Mouse (Mus musculus) CH12.LX (cell line): ENCODE data around the gene Gmfg. TPM values are rescaled to one million over a fixed set of nuclear protein-coding genes. Genes with fewer than 3 reads are reported as not detected.

Experiments
- DNase-seq: peaks from one replicate; pipeline ENCODE4 v3.0.0-alpha.2; 2013; ENCODE audit errors: extremely low read depth
- H3K27ac ChIP-seq: 2 replicates; pipeline ENCODE4 v1.5.1; 2012; ENCODE audit warnings: low read depth, mild to moderate bottlenecking, control low read depth, moderate library complexity; ENCODE audit not compliant: insufficient read depth
- H3K27me3 ChIP-seq: replicated peaks from 2 replicates; pipeline ENCODE3; 2012; ENCODE audit warnings: inconsistent platforms
- H3K36me3 ChIP-seq, 2 experiments: replicated peaks in 1 of 2; 2 replicates each; pipeline versions ENCODE3 to v1.6.1; 2012; ENCODE audit warnings: inconsistent platforms in 1 of 2, low read length in 1 of 2, mild to moderate bottlenecking in 1 of 2, mixed read lengths in 1 of 2, moderate library complexity in 1 of 2; ENCODE audit not compliant: control insufficient read depth in 1 of 2, insufficient read depth in 1 of 2
- H3K4me1 ChIP-seq, 2 experiments: 2 replicates each; pipeline ENCODE4 v1.6.1; 2012; ENCODE audit warnings: inconsistent platforms in 1 of 2, moderate library complexity in 1 of 2; ENCODE audit not compliant: insufficient read depth in 2 of 2, control insufficient read depth in 1 of 2
- H3K4me2 ChIP-seq: 2 replicates; pipeline ENCODE4 v1.6.1; 2012; ENCODE audit warnings: low read depth, mild to moderate bottlenecking, control low read depth; ENCODE audit not compliant: poor library complexity, insufficient read depth, severe bottlenecking
- H3K4me3 ChIP-seq, 3 experiments: fragments of 150-350 bp in 1 of 3; sonication (generic) in 1 of 3; replicated peaks in 1 of 3; 2 replicates each; pipeline versions ENCODE3 to v1.5.1; 2011 to 2012; ENCODE audit warnings: low read depth in 2 of 3, low read length in 2 of 3, mild to moderate bottlenecking in 2 of 3, moderate library complexity in 2 of 3, control low read depth in 1 of 3, improper control_type of control experiment in 1 of 3, inconsistent platforms in 1 of 3, mixed read lengths in 1 of 3; ENCODE audit not compliant: poor library complexity in 1 of 3
- H3K79me2 ChIP-seq: replicated peaks from 2 replicates; pipeline ENCODE4 v1.6.1; 2012; ENCODE audit warnings: mild to moderate bottlenecking, moderate library complexity; ENCODE audit not compliant: control insufficient read depth, poor library complexity, insufficient read depth, severe bottlenecking; ENCODE audit errors: extremely low read depth
- H3K9ac ChIP-seq: 2 replicates; pipeline ENCODE4 v1.6.1; 2012; ENCODE audit warnings: low read depth, mild to moderate bottlenecking, control low read depth, moderate library complexity; ENCODE audit not compliant: insufficient read depth
- H3K9me3 ChIP-seq: replicated peaks from 2 replicates; pipeline ENCODE3; 2012; ENCODE audit warnings: low read length, inconsistent platforms, mixed read lengths
- BHLHE40 ChIP-seq: IDR thresholded peaks from 2 replicates; pipeline ENCODE4 v1.6.1; 2011; ENCODE audit warnings: mild to moderate bottlenecking, low read depth, low read length, improper control_type of control experiment
- CHD1 ChIP-seq: IDR thresholded peaks from 2 replicates; pipeline ENCODE4 v1.6.1; 2012; ENCODE audit warnings: low read depth, low read length, improper control_type of control experiment, inconsistent platforms
- CTCF ChIP-seq, 2 experiments: IDR thresholded peaks in 1 of 2; conservative IDR thresholded peaks in 1 of 2; 2 replicates each; pipeline ENCODE4 v1.5.1; 2011 to 2012; ENCODE audit warnings: low read depth in 2 of 2, low read length in 2 of 2, improper control_type of control experiment in 1 of 2, inconsistent platforms in 1 of 2, mild to moderate bottlenecking in 1 of 2, moderate library complexity in 1 of 2
- E2F4 ChIP-seq: IDR thresholded peaks from 2 replicates; pipeline ENCODE4 v1.6.1; 2011; ENCODE audit warnings: low read depth, low read length, improper control_type of control experiment; ENCODE audit not compliant: insufficient replicate concordance
- ELF1 ChIP-seq: IDR thresholded peaks from 2 replicates; pipeline ENCODE4 v1.6.1; 2014; ENCODE audit warnings: low read depth, mild to moderate bottlenecking, inconsistent platforms, low read length, improper control_type of control experiment
- EP300 ChIP-seq: IDR thresholded peaks from 2 replicates; pipeline ENCODE4 v1.6.1; 2011; ENCODE audit warnings: low read length, improper control_type of control experiment
- ETS1 ChIP-seq: conservative IDR thresholded peaks from 2 replicates; pipeline ENCODE4 v1.6.1; 2012; ENCODE audit warnings: low read depth, mild to moderate bottlenecking, inconsistent platforms, low read length, improper control_type of control experiment, moderate library complexity
- IRF4 ChIP-seq: IDR thresholded peaks from 2 replicates; pipeline ENCODE4 v1.6.1; 2014; ENCODE audit warnings: low read depth, mild to moderate bottlenecking, inconsistent platforms, low read length, improper control_type of control experiment
- JUN ChIP-seq: IDR thresholded peaks from 2 replicates; pipeline ENCODE4 v1.6.1; 2011; ENCODE audit warnings: low read depth, mild to moderate bottlenecking, low read length, improper control_type of control experiment, moderate library complexity; ENCODE audit not compliant: insufficient read depth
- MAFK ChIP-seq: IDR thresholded peaks from 2 replicates; pipeline ENCODE4 v1.6.1; 2011; ENCODE audit warnings: low read length, improper control_type of control experiment; ENCODE audit not compliant: insufficient replicate concordance
- MAZ ChIP-seq: IDR thresholded peaks from 2 replicates; pipeline ENCODE4 v1.6.1; 2012; ENCODE audit warnings: low read depth, mild to moderate bottlenecking, inconsistent platforms, low read length, improper control_type of control experiment, moderate library complexity
- MEF2A ChIP-seq: IDR thresholded peaks from 2 replicates; pipeline ENCODE4 v1.6.1; 2014; ENCODE audit warnings: low read depth, mild to moderate bottlenecking, inconsistent platforms, low read length, improper control_type of control experiment, borderline replicate concordance
- MXI1 ChIP-seq: IDR thresholded peaks from 2 replicates; pipeline ENCODE4 v1.6.1; 2011; ENCODE audit warnings: mild to moderate bottlenecking, low read depth, low read length, improper control_type of control experiment
- NELFE ChIP-seq: IDR thresholded peaks from 2 replicates; pipeline ENCODE4 v1.6.1; 2011; ENCODE audit warnings: low read depth, low read length, improper control_type of control experiment
- PAX5 ChIP-seq: IDR thresholded peaks from 2 replicates; pipeline ENCODE4 v1.6.1; 2012; ENCODE audit warnings: low read length, inconsistent platforms, mixed read lengths
- POLR2AphosphoS2 ChIP-seq: IDR thresholded peaks from 2 replicates; pipeline ENCODE4 v1.6.1; 2011; ENCODE audit warnings: low read depth, low read length, improper control_type of control experiment
- RCOR1 ChIP-seq: conservative IDR thresholded peaks from 2 replicates; pipeline ENCODE4 v1.6.1; 2012; ENCODE audit warnings: low read depth, mild to moderate bottlenecking, inconsistent platforms, low read length, improper control_type of control experiment
- SIN3A ChIP-seq: IDR thresholded peaks from 2 replicates; pipeline ENCODE4 v1.6.1; 2012; ENCODE audit warnings: low read length, improper control_type of control experiment, inconsistent platforms
- TBP ChIP-seq: conservative IDR thresholded peaks from 2 replicates; pipeline ENCODE4 v1.6.1; 2011; ENCODE audit warnings: low read depth, low read length, improper control_type of control experiment
- TCF12 ChIP-seq: IDR thresholded peaks from 2 replicates; pipeline ENCODE4 v1.6.1; 2014; ENCODE audit warnings: low read depth, mild to moderate bottlenecking, inconsistent platforms, low read length, improper control_type of control experiment
- USF1 ChIP-seq: IDR thresholded peaks from 2 replicates; pipeline ENCODE4 v1.6.1; 2014; ENCODE audit warnings: low read depth, mild to moderate bottlenecking, inconsistent platforms, low read length, improper control_type of control experiment
- ZC3H11A ChIP-seq: IDR thresholded peaks from 2 replicates; pipeline ENCODE4 v1.6.1; 2012; ENCODE audit warnings: low read depth, mild to moderate bottlenecking, inconsistent platforms, low read length, improper control_type of control experiment
- ZMIZ1 ChIP-seq: IDR thresholded peaks from 2 replicates; pipeline ENCODE4 v1.6.1; 2012; ENCODE audit warnings: low read depth, mild to moderate bottlenecking, inconsistent platforms, low read length, improper control_type of control experiment
- ZNF384 ChIP-seq: IDR thresholded peaks from 2 replicates; pipeline ENCODE4 v1.6.1; 2012; ENCODE audit warnings: low read depth, low read length, improper control_type of control experiment, inconsistent platforms
- dilution Hi-C: fragments of 300-500 bp; cut with MboI; formaldehyde crosslinking; loops from 2 replicates; pipeline ENCODE4 v1.14.3; 2020; ENCODE audit warnings: low sequenced_read_pairs; ENCODE audit not compliant: extremely low pct_unique_long_range_greater_than_20kb, extremely low pct_ligation_motif_present
- in situ Hi-C: fragments of 300-500 bp; cut with MboI; formaldehyde crosslinking; loops from 3 replicates; pipeline ENCODE4 v1.14.3; 2019; ENCODE audit warnings: low sequenced_read_pairs, low pct_ligation_motif_present, low pct_unique_long_range_greater_than_20kb, mixed read lengths
- polyA plus RNA-seq: library from polyadenylated mRNA; unstranded; fragments of >175 nt; gene quantifications from 2 replicates; pipeline ENCODE4 v1.2.1, GENCODE M21; 2012; ENCODE audit warnings: low read depth; ENCODE audit not compliant: insufficient read length
- total RNA-seq, 2 experiments: library from RNA; depleted of rRNA; stranded (reverse); fragments of 300-350 nt in 1 of 2; fragments of >200 nt in 1 of 2; gene quantifications; 2 replicates each; pipeline ENCODE4 v1.2.3; 2012 to 2014

The Gmfg gene
- total and polyA plus RNA-seq, 3 experiments: 45.1 to 87.9 (median 52.3) TPM

DNA sequence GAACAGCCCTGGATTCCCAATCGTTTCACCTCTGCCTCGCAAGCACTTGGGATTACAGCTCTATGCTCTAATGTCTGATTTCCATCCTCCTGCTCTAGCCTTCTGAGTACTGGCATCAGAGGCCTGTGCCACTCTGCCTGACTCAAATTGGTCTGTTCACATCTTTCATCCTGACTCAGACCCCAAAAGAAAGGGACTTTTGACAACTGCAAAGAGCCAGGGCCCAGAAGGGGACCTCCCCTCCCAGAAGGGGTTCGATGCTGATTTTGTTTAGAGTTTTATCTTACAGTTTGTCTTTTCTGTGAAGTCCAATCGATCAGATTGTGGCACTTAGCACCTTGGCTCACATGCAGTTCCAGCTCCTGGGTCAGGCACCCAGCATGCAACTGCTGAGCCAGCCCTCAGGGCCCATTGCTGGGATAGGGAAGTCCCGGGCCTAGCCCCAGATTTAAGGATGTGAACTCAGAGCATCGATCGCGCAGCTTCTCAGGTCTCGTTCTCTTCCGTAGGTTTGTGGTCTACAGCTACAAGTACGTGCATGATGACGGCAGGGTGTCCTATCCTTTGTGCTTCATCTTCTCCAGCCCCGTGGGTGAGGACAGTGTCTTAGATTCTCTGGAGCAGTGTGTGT lies 7.2 kb downstream of the Gmfg start:
- peak overlapping the region; percentile 46 for H3K4me2 ChIP-seq
- peaks cover 16 to 66% of the 10 kb centered on the region in 2 experiments for H3K4me1 ChIP-seq
- H3K36me3 ChIP-seq: peaks cover 0 to 16% of the 10 kb centered on the region in 2 experiments
- H3K27ac ChIP-seq: peak overlapping the region; percentile 60
- peak; percentile 79 for DNase-seq
- no peaks in the 10 kb centered on the region for H3K27me3 ChIP-seq
- H3K9ac ChIP-seq: peak overlapping the region; percentile 7; the same call in 1 of the 2 replicates
- no peaks in the 10 kb centered on the region for H3K79me2 ChIP-seq
- TF ChIP-seq USF1 (no peak), RCOR1 (0 out of 2 replicates have a peak, but pooled peaks have one; percentile 16), ETS1 (peak; percentile 19; the same call in 1 of the 2 replicates), MAZ (peak; percentile 73), SIN3A (no peak; the same call in 1 of the 2 replicates), MXI1 (no peak), MEF2A (peak; percentile 27), PAX5 (no peak), ZC3H11A (no peak), POLR2AphosphoS2 (no peak), TCF12 (0 out of 2 replicates have a peak, but pooled peaks have one; percentile 24), TBP (no peak), CHD1 (peak; percentile 57; the same call in 1 of the 2 replicates), MAFK (peak; percentile 40; the same call in 1 of the 2 replicates), ZMIZ1 (0 out of 2 replicates have a peak, but pooled peaks have one; percentile 39), BHLHE40 (peak; percentile 54; the same call in 1 of the 2 replicates), JUN (peak; percentile 21; the same call in 1 of the 2 replicates), NELFE (0 out of 2 replicates have a peak, but pooled peaks have one; percentile 16), IRF4 (peak; percentile 95), EP300 (peak; percentile 76), ELF1 (peak; percentile 43; the same call in 1 of the 2 replicates), CTCF (conservative IDR thresholded peaks at IDR 0.05 in 1 of 2, IDR thresholded peaks at IDR 0.05 in 1 of 2; ENCODE audit: low read depth in 2 of 2, low read length in 2 of 2) (no peak), ZNF384 (no peak), E2F4 (no peak)
- dilution Hi-C loops (no loop called here), in situ Hi-C loops (no loop called here)
- H3K9me3 ChIP-seq: no peaks in the 10 kb centered on the region
- H3K4me3 ChIP-seq: peak overlapping the region in 1 of 3 experiments; percentile 9
